Mouse (Mus musculus) neural tube, embryonic 13.5 days (tissue): ENCODE results near the gene Vac14. TPM values are rescaled to one million over a fixed set of nuclear protein-coding genes. Genes with fewer than 3 reads are reported as not detected.
A peak's percentile ranks its signal among the peaks of the same experiment; 100 is the strongest.

Experiments
- ATAC-seq: fragments of 200-750 bp; cut with Nextera tagmentation; 2 replicates; pipeline ENCODE4 v1.8.0; 2017; ENCODE audit warnings: low read depth, mild to moderate bottlenecking, moderate TSS enrichment, moderate library complexity
- H3K27ac ChIP-seq: fragments of 300-500 bp; sonication (generic); replicated peaks from 2 replicates; pipeline ENCODE4 v1.5.1; 2015; ENCODE audit warnings: moderate library complexity, mild to moderate bottlenecking, inconsistent platforms
- H3K27me3 ChIP-seq: fragments of 300-500 bp; sonication (generic); 2 replicates; pipeline ENCODE4 v1.6.1; 2015; ENCODE audit warnings: mild to moderate bottlenecking, inconsistent platforms
- H3K36me3 ChIP-seq: fragments of 300-500 bp; sonication (generic); 2 replicates; pipeline ENCODE4 v1.6.1; 2015; ENCODE audit warnings: mild to moderate bottlenecking, inconsistent platforms
- H3K4me1 ChIP-seq: fragments of 300-500 bp; sonication (generic); replicated peaks from 2 replicates; pipeline ENCODE4 v1.6.1; 2015; ENCODE audit warnings: inconsistent platforms
- H3K4me2 ChIP-seq: fragments of 300-500 bp; sonication (generic); 2 replicates; pipeline ENCODE4 v1.6.1; 2015; ENCODE audit warnings: inconsistent platforms, mild to moderate bottlenecking, moderate library complexity
- H3K4me3 ChIP-seq: fragments of 300-500 bp; sonication (generic); 2 replicates; pipeline ENCODE4 v1.5.1; 2015; ENCODE audit warnings: mild to moderate bottlenecking, inconsistent platforms
- H3K9ac ChIP-seq: fragments of 300-500 bp; sonication (generic); 2 replicates; pipeline ENCODE4 v1.6.1; 2015; ENCODE audit warnings: moderate library complexity, mild to moderate bottlenecking, inconsistent platforms
- H3K9me3 ChIP-seq: fragments of 300-500 bp; sonication (generic); 2 replicates; pipeline ENCODE4 v1.6.1; 2016; ENCODE audit warnings: inconsistent platforms
- WGBS: fragments of 180-500 bp; shearing (Covaris S2); methylation state at CpG from one replicate; pipeline ENCODE4 v1.1.7; 2015; 5-methylcytosine and 5-hydroxymethylcytosine counted together
- polyA plus RNA-seq: library from polyadenylated mRNA; unstranded; fragments of >200 nt; fragmentation: Nextera tagmentation; extraction: Ambion mirVana; gene quantifications from 2 replicates; pipeline ENCODE4 v1.2.1, GENCODE M21; 2015

The Vac14 gene
- polyA plus RNA-seq, 1 experiment from 2014 or later, result 25.2 TPM

- H3K9me3 ChIP-seq, result no peaks in the 10 kb centered on the region
- ATAC-seq, result peak; percentile 62
- H3K9ac ChIP-seq, result peak overlapping the region; percentile 98
- H3K36me3 ChIP-seq, result peaks cover 12% of the 10 kb centered on the region
- peak overlapping the region; percentile 96 for H3K27ac ChIP-seq
- H3K4me3 ChIP-seq, result peak overlapping the region; percentile 87
- peaks cover 82% of the 10 kb centered on the region for H3K4me1 ChIP-seq
- peak overlapping the region; percentile 86 for H3K4me2 ChIP-seq
- WGBS, result under 1% methylated on average over 51 of the region's 59 CpGs
- no peaks in the 10 kb centered on the region for H3K27me3 ChIP-seq
Measured at GRCm38 (mm10) chr8:110721606-110722413, 103.4 kb downstream of the Vac14 start.

GRCm38 (mm10) chr8:110722414-110723011 lies 104.1 kb downstream of the Vac14 start:
- Histone ChIP-seq H3K27ac (peak overlapping the region; percentile 96), H3K4me2 (peak overlapping the region; percentile 86), H3K4me1 (peaks cover 82% of the 10 kb centered on the region), H3K9me3 (no peaks in the 10 kb centered on the region), H3K9ac (peak overlapping the region; percentile 98), H3K4me3 (peak overlapping the region; percentile 87), H3K27me3 (no peaks in the 10 kb centered on the region), H3K36me3 (peaks cover 18% of the 10 kb centered on the region)
- 42% methylated on average over 11 of the region's 11 CpGs for WGBS
- ATAC-seq, result no peak

GRCm38 (mm10) chr8:110724493-110724892 lies 106.1 kb downstream of the Vac14 start:
- peak overlapping the region; percentile 86 for H3K4me2 ChIP-seq
- peaks cover 67% of the 10 kb centered on the region for H3K4me1 ChIP-seq
- H3K9me3 ChIP-seq, result no peaks in the 10 kb centered on the region
- peak overlapping the region; percentile 73 for H3K27ac ChIP-seq
- no peaks in the 10 kb centered on the region for H3K27me3 ChIP-seq
- WGBS, result 76% methylated on average over 3 of the region's 3 CpGs
- 0 out of 2 replicates have a peak overlapping the region, but pooled peaks have one; percentile 87 for H3K4me3 ChIP-seq
- peaks cover 38% of the 10 kb centered on the region for H3K36me3 ChIP-seq
- no peak for ATAC-seq
- peak overlapping the region; percentile 43; the same call in 1 of the 2 replicates for H3K9ac ChIP-seq

GRCm38 (mm10) chr8:110725084-110725838 lies 106.9 kb downstream of the Vac14 start:
- ATAC-seq, result no peak
- Histone ChIP-seq H3K9ac (peak overlapping the region; percentile 43), H3K36me3 (peaks cover 46% of the 10 kb centered on the region), H3K9me3 (no peaks in the 10 kb centered on the region), H3K27ac (peak overlapping the region; percentile 73), H3K4me3 (no peak overlapping the region), H3K27me3 (no peaks in the 10 kb centered on the region), H3K4me1 (peaks cover 59% of the 10 kb centered on the region), H3K4me2 (peak overlapping the region; percentile 86)
- 53% methylated on average over 7 of the region's 7 CpGs for WGBS

GRCm38 (mm10) chr8:110726893-110727292 lies 108.5 kb downstream of the Vac14 start:
- H3K4me3 ChIP-seq, result no peak overlapping the region
- peaks cover 62% of the 10 kb centered on the region for H3K36me3 ChIP-seq
- no peak overlapping the region for H3K27ac ChIP-seq
- no peak overlapping the region for H3K9ac ChIP-seq
- no peaks in the 10 kb centered on the region for H3K27me3 ChIP-seq
- WGBS, result 11% methylated on average over 18 of the region's 18 CpGs
- peaks cover 52% of the 10 kb centered on the region for H3K4me1 ChIP-seq
- ATAC-seq, result peak; percentile 28
- no peaks in the 10 kb centered on the region for H3K9me3 ChIP-seq
- no peak overlapping the region for H3K4me2 ChIP-seq

- no peak for ATAC-seq
- Histone ChIP-seq H3K36me3 (peaks cover 94% of the 10 kb centered on the region), H3K27ac (no peak overlapping the region), H3K9me3 (no peaks in the 10 kb centered on the region), H3K9ac (no peak overlapping the region), H3K4me2 (no peak overlapping the region), H3K27me3 (no peaks in the 10 kb centered on the region), H3K4me1 (peaks cover 10% of the 10 kb centered on the region), H3K4me3 (no peak overlapping the region)
- 93% methylated on average over 8 of the region's 8 CpGs for WGBS
Measured at GRCm38 (mm10) chr8:110731346-110731859, 113.0 kb downstream of the Vac14 start.

- H3K36me3 ChIP-seq, result peaks cover 95% of the 10 kb centered on the region
- no peak overlapping the region for H3K27ac ChIP-seq
- H3K4me2 ChIP-seq, result no peak overlapping the region
- H3K4me1 ChIP-seq, result no peaks in the 10 kb centered on the region
- H3K27me3 ChIP-seq, result no peaks in the 10 kb centered on the region
- no peaks in the 10 kb centered on the region for H3K9me3 ChIP-seq
- no peak for ATAC-seq
- no peak overlapping the region for H3K4me3 ChIP-seq
- H3K9ac ChIP-seq, result no peak overlapping the region
- WGBS, result 87% methylated on average over 8 of the region's 8 CpGs
Measured at GRCm38 (mm10) chr8:110733036-110733435, 114.7 kb downstream of the Vac14 start.

GRCm38 (mm10) chr8:110738591-110739195 lies 120.3 kb downstream of the Vac14 start:
- Histone ChIP-seq H3K27ac (no peak overlapping the region), H3K9me3 (no peaks in the 10 kb centered on the region), H3K4me2 (no peak overlapping the region), H3K4me3 (no peak overlapping the region), H3K4me1 (no peaks in the 10 kb centered on the region), H3K9ac (no peak overlapping the region), H3K36me3 (peaks cover 67% of the 10 kb centered on the region), H3K27me3 (no peaks in the 10 kb centered on the region)
- WGBS, result 90% methylated on average over 34 of the region's 35 CpGs
- no peak for ATAC-seq

- no peaks in the 10 kb centered on the region for H3K9me3 ChIP-seq
- peaks cover 51% of the 10 kb centered on the region for H3K36me3 ChIP-seq
- no peaks in the 10 kb centered on the region for H3K4me1 ChIP-seq
- no peak overlapping the region for H3K4me3 ChIP-seq
- no peak for ATAC-seq
- H3K27ac ChIP-seq, result no peak overlapping the region
- WGBS, result 90% methylated on average over 5 of the region's 5 CpGs
- H3K4me2 ChIP-seq, result no peak overlapping the region
- H3K27me3 ChIP-seq, result no peaks in the 10 kb centered on the region
- H3K9ac ChIP-seq, result no peak overlapping the region
Measured at GRCm38 (mm10) chr8:110740629-110741175, 122.3 kb downstream of the Vac14 start.

GRCm38 (mm10) chr8:110741816-110742451 lies 123.5 kb downstream of the Vac14 start:
- H3K27me3 ChIP-seq, result no peaks in the 10 kb centered on the region
- ATAC-seq, result no peak
- H3K4me2 ChIP-seq, result no peak overlapping the region
- H3K27ac ChIP-seq, result no peak overlapping the region
- no peak overlapping the region for H3K4me3 ChIP-seq
- H3K36me3 ChIP-seq, result peaks cover 40% of the 10 kb centered on the region
- no peaks in the 10 kb centered on the region for H3K4me1 ChIP-seq
- no peak overlapping the region for H3K9ac ChIP-seq
- WGBS, result 81% methylated on average over 15 of the region's 15 CpGs
- no peaks in the 10 kb centered on the region for H3K9me3 ChIP-seq

GRCm38 (mm10) chr8:110742452-110742818 lies 124.0 kb downstream of the Vac14 start:
- Histone ChIP-seq H3K9ac (no peak overlapping the region), H3K36me3 (peaks cover 35% of the 10 kb centered on the region), H3K27me3 (no peaks in the 10 kb centered on the region), H3K4me3 (no peak overlapping the region), H3K4me2 (no peak overlapping the region), H3K27ac (no peak overlapping the region), H3K4me1 (no peaks in the 10 kb centered on the region), H3K9me3 (no peaks in the 10 kb centered on the region)
- no peak for ATAC-seq
- 96% methylated on average over 5 of the region's 5 CpGs for WGBS
